Mouse (Mus musculus) small intestine, adult 2 months (tissue): ENCODE measurements around the gene Psmb11.

ENCODE experiments used
- CTCF ChIP-seq: fragments of 200-500 bp; IDR thresholded peaks from 2 replicates; pipeline ENCODE4 v1.5.1; 2012; ENCODE audit warnings: low read depth, mild to moderate bottlenecking, control low read depth, inconsistent platforms, low read length, moderate library complexity, mixed read lengths; ENCODE audit not compliant: insufficient replicate concordance, insufficient read length; ENCODE audit errors: extremely low read depth
- POLR2A ChIP-seq: fragments of 200-500 bp; IDR thresholded peaks from 2 replicates; pipeline ENCODE4 v1.6.1; 2012; ENCODE audit warnings: low read depth, mild to moderate bottlenecking, control low read depth, inconsistent platforms, low read length, moderate library complexity

- TF ChIP-seq POLR2A, result no peak
- no peak for TF ChIP-seq CTCF
Observed at GRCm38 (mm10) chr14:54572790-54573736, 48.2 kb upstream of the Psmb11 start.
